Mouse (Mus musculus): ENCODE measurements around the gene 4931406P16Rik. TPM values are rescaled to one million over a fixed set of nuclear protein-coding genes. Genes with fewer than 3 reads are reported as not detected.
"Not testable (repeated sequence)": the region's sequence is repeated elsewhere in the genome, so short reads cannot be mapped to it uniquely, and the experiment has no call there.

4931406P16Rik gene
- 24.9 and 28.0 TPM in 2 replicates for total RNA-seq (2017)

DNA sequence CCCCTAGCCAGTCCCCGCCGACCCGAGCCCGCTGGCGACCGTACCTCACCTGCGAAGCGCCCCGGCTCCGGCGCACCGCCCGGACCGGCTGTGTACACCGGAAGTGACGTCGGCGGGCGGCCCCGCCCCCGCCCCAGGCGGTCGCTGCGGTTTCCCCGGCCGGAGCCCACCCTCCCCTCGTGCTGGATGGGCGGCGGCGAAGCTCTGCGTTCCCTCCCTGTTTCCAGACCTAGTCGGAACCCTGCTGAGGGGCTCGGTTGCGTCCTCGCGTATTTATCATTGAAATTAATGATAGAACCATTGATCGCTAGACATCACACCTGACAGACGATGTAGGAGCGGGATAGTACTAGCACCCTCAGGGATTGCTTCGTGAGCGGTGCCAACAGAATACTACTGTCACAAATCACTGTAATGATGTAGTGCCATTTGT is at the start of gene 4931406P16Rik:
TSS of gene 4931406P16Rik (minus strand) at position 109 of the 433 bp plus-strand sequence.
- peak; percentile 74 to 92 for ATAC-seq (replicated peaks in 1 of 2; ENCODE audit: insufficient read depth in 1 of 2, low FRiP score in 2 of 2, low TSS enrichment in 1 of 2, low read depth in 1 of 2, poor library complexity in 2 of 2, severe bottlenecking in 2 of 2)

DNA sequence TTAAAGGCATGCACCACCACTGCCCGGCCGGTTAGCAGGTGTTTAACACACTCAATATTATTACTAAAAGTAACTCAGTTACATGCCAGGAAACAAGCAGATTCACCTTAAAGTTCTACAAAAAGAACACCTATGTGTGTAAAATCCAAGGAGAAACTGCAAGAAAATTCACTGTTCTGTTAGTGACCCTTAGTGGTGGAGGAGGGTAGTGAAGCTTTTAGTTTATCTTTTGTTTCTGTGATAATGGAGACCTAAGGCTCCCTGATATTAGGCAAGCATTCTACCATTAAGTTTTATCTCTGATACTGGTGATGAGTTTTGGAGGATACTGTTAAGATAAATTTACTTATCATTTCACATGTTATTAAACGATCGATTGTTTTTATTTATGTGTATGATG is 42.3 kb upstream of the 4931406P16Rik start:
- peak; percentile 56 to 69 for ATAC-seq (replicated peaks in 1 of 2; ENCODE audit: insufficient read depth in 1 of 2, low FRiP score in 2 of 2, low TSS enrichment in 1 of 2, low read depth in 1 of 2, poor library complexity in 2 of 2, severe bottlenecking in 2 of 2)

DNA sequence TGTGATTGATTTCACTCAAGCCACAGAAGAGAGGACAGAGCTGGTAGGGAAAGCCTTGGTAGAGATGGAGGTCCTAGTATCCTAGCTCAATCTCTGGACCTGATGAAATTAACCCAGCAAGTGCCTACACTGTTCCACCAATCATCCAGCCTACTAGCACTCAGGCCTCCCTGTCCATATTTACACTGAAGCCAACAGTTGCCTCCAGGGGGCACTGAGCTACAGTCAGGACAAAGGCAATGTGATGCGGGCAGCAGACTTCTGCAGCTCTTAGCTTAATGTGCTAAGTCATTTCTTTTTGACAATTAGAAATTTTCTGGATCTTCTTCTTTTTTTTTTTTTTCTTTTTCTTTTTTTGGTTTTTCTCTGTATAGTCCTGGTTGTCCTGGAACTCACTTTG is 38.6 kb upstream of the 4931406P16Rik start:
- ATAC-seq (replicated peaks in 1 of 2; ENCODE audit: insufficient read depth in 1 of 2, low FRiP score in 2 of 2, low TSS enrichment in 1 of 2, low read depth in 1 of 2, poor library complexity in 2 of 2, severe bottlenecking in 2 of 2): peak; percentile 12 to 51; a peak in 1 of 4 replicates

DNA sequence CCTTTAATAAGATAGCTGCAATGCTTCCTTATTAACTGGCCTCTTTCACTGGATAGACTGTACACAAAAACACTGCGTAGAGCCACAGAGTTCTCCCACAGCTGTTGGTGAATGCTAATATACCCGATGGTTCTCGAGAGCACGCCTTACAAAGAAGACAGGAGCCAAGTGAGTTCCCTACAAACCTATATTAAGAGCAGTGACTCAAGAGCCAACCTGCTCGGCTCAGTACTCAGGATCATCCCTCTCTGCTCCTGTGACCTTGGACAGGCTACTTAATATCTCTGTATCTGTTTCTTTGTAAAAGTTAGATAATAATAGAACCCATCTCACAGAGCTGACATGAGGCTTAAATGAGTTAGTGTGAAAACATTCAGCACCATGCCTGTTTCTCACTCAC is 36.8 kb upstream of the 4931406P16Rik start:
- no peak for ATAC-seq (replicated peaks in 1 of 2; ENCODE audit: insufficient read depth in 1 of 2, low FRiP score in 2 of 2, low TSS enrichment in 1 of 2, low read depth in 1 of 2, poor library complexity in 2 of 2, severe bottlenecking in 2 of 2)

DNA sequence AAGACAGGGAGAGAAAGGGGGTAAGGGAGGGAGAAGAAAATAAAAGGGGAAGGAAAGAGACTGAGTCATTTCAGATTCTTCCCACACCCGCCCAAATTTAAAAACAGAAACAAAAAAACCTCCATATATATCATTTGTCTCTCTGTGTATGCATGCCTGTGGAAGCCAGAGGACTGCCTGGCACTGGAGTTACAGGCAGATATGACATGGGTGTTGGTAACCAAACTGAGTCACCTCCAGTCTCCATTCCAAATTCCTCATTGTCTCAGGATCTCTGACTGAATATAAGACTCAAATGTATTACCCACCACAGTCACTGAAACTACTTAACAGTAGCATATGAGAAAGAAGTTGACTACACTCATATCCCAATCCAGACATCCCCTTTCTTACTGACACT is 34.7 kb upstream of the 4931406P16Rik start:
- no peak for ATAC-seq (replicated peaks in 1 of 2; ENCODE audit: insufficient read depth in 1 of 2, low FRiP score in 2 of 2, low TSS enrichment in 1 of 2, low read depth in 1 of 2, poor library complexity in 2 of 2, severe bottlenecking in 2 of 2)

DNA sequence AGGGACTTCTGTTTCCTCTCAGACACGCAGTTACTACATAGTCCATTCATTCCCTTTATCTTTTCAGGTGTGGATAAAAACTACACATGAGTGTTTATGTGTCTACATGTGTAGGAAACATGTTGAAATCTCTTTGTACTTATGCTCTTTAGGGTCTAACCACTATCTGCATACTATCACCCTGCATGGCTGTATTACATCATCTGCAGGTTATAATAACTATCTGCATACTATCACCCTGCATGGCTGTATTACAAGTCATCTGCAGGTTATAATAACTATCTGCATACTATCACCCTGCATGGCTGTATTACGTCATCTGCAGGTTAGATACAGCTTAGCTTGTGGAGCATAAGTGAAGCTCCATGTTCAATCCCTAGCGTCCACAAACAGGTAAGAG is 33.7 kb upstream of the 4931406P16Rik start:
- no peak for ATAC-seq (replicated peaks in 1 of 2; ENCODE audit: insufficient read depth in 1 of 2, low FRiP score in 2 of 2, low TSS enrichment in 1 of 2, low read depth in 1 of 2, poor library complexity in 2 of 2, severe bottlenecking in 2 of 2)

DNA sequence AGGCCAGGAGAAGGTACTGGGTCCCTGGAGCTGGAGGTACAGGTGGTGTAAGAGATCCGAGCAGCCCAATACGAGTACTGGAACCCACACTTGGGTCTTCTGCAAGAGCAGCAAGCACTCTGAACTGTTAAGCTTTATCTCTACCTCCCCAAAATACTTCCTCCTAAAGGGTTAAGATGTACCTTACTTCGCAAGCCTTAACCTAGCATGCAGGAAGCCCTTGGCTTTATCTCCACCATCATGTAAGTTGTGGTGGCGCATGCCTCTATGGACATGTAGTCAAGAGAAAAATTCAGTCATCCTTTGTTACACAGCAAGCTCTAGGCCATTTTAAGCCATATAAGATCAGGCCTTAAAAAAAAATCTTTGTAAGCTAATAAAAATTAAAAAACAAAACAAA is 33.2 kb upstream of the 4931406P16Rik start:
- ATAC-seq (replicated peaks in 1 of 2; ENCODE audit: insufficient read depth in 1 of 2, low FRiP score in 2 of 2, low TSS enrichment in 1 of 2, low read depth in 1 of 2, poor library complexity in 2 of 2, severe bottlenecking in 2 of 2): no peak

DNA sequence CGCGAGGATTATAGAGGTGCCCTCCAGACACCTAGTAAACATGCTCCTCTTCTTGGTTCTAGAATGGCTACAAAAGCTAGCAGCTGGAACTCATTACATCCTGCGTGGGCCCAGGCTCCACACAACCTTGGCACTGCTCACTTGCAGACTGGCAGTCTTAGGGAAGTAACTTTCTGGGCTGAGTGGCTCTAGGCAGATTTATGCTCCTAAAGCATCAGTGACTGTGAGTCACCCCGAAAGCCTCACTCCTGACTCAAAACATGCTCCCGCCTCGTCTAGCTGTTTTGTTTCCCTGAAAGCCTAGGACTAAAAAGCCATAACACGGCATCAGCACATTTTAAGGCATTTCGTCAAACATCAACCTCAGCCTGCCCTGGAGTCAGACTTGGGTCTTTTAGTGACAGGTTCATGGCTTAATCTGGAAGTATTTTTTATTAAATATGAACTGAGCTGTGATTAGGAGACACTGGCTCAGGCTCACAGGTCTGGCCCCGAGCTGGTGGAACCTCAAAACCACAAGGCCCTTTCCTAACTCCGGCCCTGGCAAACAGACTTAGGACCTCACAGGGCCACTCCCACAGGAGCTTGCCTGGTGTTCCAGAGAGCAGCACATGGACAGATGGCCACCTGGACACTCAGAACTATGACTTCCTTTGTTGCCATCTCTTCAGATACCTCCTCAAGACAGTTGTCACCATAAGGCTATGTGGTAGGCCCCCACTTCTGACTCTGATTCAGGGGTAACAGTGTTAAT is 28.9 kb upstream of the 4931406P16Rik start:
- ATAC-seq (replicated peaks in 1 of 2; ENCODE audit: insufficient read depth in 1 of 2, low FRiP score in 2 of 2, low TSS enrichment in 1 of 2, low read depth in 1 of 2, poor library complexity in 2 of 2, severe bottlenecking in 2 of 2): peak; percentile 54 to 70; a peak in 3 of 4 replicates

DNA sequence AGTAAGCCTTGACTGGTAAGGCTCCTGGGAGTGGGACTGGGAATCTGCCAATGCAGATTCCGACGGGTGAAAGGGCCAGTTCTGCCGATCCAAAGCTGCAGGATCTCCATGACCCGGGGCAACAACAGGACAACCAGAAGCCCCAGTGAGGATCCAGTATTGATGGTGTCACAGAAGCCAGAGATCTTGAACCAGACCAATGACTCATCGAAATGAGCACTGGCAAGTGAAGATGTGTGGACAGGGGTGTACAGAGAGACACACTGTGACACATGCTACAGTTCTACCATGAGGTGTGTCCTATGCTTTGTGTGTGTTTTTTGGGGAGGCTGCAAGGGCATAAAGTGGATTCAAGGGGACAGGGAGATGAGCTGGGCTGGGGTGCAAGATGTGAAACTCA is 27.5 kb upstream of the 4931406P16Rik start:
- ATAC-seq (replicated peaks in 1 of 2; ENCODE audit: insufficient read depth in 1 of 2, low FRiP score in 2 of 2, low TSS enrichment in 1 of 2, low read depth in 1 of 2, poor library complexity in 2 of 2, severe bottlenecking in 2 of 2): no peak

DNA sequence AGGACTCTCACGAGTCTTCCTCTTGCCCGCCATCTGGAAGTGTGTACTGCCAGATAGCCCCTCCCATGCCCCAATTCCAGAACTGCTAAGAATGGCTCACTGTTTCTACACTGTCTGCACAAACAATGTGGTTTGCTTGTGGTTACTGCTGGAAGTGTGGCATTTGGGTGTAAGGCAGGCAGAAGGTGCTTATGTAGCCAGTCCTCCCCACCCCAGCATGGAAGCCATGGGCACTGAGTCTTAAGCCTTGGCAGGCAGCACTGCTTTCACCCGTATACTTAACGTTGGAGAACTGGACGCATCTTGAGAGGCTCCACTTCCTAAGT is 25.8 kb upstream of the 4931406P16Rik start:
- no peak for ATAC-seq (replicated peaks in 1 of 2; ENCODE audit: insufficient read depth in 1 of 2, low FRiP score in 2 of 2, low TSS enrichment in 1 of 2, low read depth in 1 of 2, poor library complexity in 2 of 2, severe bottlenecking in 2 of 2)

DNA sequence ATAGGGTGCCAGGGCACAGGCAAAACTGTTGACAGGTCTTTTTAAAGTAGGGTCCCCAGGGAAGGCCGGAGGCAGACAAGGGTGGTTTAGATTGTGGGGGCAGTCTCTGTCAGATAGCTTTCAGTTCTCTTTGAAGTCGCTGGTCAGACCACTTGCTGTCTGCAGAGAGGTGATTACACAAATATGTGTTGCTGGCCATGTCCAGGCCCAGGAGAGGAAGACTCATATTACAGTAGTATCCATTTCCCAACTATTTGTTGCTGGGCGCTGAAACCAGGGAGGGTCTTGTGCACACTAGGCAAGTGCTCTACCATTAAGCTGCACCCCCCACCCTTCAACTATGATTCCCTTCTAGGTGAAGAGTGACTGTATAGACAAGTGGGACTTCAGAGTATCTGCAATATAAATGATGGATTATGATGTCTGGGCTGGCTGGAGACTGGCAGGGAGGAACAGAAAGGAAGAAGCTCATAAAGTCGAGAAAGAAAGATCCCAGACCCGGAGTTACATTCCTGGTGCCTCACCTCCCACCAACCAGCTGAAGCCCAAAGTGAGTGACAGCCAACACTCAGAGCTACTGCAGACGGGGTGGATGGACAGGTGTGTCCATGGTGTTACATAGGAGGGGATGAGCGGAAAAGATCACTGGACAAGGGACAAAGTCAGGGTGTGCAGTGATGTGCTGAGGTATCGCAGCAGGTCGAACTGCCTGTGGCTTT is 25.3 kb upstream of the 4931406P16Rik start:
- no peak for ATAC-seq (replicated peaks in 1 of 2; ENCODE audit: insufficient read depth in 1 of 2, low FRiP score in 2 of 2, low TSS enrichment in 1 of 2, low read depth in 1 of 2, poor library complexity in 2 of 2, severe bottlenecking in 2 of 2)

DNA sequence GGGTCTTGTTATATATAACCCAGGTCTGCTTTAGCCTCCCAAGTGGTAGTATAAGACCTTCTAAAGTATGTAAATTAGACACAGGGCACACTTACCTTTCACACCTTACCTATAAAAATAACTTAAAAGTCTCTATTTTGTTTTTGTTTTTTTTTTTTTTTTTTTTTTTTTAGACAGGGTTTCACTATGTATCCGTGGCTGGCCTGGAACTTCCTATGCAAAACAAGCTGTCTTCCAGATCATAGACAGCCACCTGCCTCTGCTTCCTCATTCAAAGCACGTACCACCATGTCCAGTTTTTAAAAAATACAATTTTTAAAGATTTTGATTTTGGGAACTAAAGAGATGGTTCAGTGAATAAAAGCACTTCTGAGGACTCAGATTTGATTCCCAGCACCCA is 23.9 kb upstream of the 4931406P16Rik start:
- no peak for ATAC-seq (replicated peaks in 1 of 2; ENCODE audit: insufficient read depth in 1 of 2, low FRiP score in 2 of 2, low TSS enrichment in 1 of 2, low read depth in 1 of 2, poor library complexity in 2 of 2, severe bottlenecking in 2 of 2)

DNA sequence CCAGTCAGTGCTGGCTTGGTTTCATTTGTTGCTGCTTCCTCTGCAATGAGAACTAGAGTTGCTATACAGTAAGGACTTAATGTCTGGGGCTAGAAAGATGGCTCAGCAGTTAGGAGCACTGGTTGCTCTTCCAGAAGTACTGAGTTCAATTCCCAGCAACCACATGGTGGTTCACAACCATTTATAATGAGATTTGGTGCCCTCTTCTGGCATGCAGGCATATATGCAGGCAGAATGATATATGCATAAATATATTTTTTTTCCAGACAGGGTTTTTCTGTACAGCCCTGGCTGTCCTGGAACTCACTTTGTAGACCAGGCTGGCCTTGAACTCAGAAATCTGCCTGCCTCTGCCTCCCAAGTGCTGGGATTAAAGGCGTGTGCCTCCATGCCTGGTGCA is 23.2 kb upstream of the 4931406P16Rik start:
- ATAC-seq (replicated peaks in 1 of 2; ENCODE audit: insufficient read depth in 1 of 2, low FRiP score in 2 of 2, low TSS enrichment in 1 of 2, low read depth in 1 of 2, poor library complexity in 2 of 2, severe bottlenecking in 2 of 2): not testable (repeated sequence)

DNA sequence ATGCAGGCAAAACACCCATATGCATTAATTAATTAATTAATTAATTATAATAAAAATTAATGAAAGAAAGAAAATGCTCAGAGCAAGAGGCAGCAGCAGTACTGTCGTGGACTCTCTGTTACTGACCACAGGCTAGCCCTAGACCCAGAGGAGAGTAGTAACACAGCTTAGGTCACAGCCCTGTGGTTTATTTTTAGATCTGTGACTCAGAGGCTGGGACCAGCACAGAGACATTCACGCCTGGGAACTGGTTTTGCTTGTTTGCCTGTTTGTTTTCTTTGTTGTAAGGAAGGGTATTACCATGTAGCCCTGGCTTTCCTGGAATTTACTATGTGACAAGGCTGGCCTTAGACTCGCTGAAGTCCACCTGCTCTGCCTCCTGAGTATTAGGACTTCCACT is 14.1 kb upstream of the 4931406P16Rik start:
- no peak for ATAC-seq (replicated peaks in 1 of 2; ENCODE audit: insufficient read depth in 1 of 2, low FRiP score in 2 of 2, low TSS enrichment in 1 of 2, low read depth in 1 of 2, poor library complexity in 2 of 2, severe bottlenecking in 2 of 2)

DNA sequence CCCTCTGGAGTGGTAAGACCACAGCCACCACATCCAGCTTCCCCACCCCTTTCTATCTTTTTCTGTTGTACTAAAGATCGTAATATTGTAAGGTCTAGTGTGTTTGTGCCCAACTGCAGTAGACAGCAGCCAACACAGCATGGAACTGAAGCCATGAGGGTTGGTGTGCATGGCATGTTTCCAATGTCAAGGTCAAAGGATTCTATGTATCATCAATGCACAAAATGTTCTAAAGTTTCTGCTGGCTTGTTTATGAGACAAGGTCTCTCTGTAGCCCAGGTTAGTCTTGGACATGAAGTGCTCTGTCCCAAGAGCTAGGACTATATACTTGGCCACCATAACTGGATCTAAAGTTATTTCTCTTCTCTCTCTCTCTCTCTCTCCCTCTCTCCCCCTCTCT is 11.5 kb upstream of the 4931406P16Rik start:
- ATAC-seq (replicated peaks in 1 of 2; ENCODE audit: insufficient read depth in 1 of 2, low FRiP score in 2 of 2, low TSS enrichment in 1 of 2, low read depth in 1 of 2, poor library complexity in 2 of 2, severe bottlenecking in 2 of 2): no peak

DNA sequence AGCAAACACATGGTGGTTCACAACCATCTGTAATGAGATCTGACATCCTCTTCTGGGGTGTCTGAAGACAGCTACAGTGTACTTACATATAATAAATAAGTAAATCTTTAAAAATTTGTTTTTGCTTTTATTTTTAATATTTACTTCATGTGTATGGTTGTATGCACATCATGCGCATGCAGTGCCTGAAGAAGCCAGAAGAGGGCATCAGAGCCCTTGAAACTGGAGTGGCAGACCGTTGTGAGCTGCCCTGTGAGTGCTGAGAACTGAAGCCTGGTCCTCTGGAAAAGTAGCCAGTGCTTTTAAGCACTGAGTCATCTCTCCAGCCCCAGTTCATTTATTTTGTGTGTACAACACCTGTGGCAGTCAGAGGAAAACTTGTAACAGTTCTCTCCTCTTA is 10.7 kb upstream of the 4931406P16Rik start:
- no peak for ATAC-seq (replicated peaks in 1 of 2; ENCODE audit: insufficient read depth in 1 of 2, low FRiP score in 2 of 2, low TSS enrichment in 1 of 2, low read depth in 1 of 2, poor library complexity in 2 of 2, severe bottlenecking in 2 of 2)

DNA sequence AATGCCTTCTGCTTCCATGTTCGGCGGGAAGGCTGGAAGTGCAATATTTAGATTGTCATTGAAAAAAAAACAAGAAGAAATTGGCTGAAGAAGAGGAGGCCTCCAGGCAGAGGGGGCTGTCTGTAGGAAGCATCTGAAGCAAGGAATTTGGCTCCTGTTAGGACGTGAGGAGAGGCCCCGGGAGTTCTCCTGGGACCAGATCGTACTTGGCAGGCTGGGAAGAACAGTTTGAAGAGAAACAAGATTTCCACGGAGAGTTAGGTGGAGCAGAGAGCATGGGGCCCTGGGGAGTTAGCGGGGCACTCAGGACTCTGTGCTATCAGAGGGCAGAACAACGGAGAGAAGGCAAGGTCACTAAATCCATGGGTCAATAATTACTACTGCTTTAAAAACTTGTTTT is 10.0 kb upstream of the 4931406P16Rik start:
- no peak for ATAC-seq (replicated peaks in 1 of 2; ENCODE audit: insufficient read depth in 1 of 2, low FRiP score in 2 of 2, low TSS enrichment in 1 of 2, low read depth in 1 of 2, poor library complexity in 2 of 2, severe bottlenecking in 2 of 2)

DNA sequence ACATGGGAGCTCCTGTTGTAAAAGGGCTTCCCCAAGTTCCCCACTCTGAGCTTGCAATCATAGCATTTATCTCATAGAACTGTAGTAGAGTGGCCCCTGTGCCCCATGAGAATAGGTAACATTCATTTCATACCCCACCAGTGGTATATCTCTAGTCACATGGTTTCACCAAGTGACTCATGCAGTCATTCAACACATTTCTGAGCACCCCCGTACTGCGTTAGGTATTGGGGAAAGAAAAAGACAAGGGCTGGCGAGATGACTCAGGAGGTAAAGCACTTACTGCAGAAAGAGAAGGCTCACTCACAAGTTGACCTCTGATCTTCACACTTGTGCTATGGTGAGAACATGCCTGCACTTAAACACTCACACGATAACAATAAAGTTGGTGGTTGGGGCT is 8.6 kb upstream of the 4931406P16Rik start:
- ATAC-seq (replicated peaks in 1 of 2; ENCODE audit: insufficient read depth in 1 of 2, low FRiP score in 2 of 2, low TSS enrichment in 1 of 2, low read depth in 1 of 2, poor library complexity in 2 of 2, severe bottlenecking in 2 of 2): no peak

DNA sequence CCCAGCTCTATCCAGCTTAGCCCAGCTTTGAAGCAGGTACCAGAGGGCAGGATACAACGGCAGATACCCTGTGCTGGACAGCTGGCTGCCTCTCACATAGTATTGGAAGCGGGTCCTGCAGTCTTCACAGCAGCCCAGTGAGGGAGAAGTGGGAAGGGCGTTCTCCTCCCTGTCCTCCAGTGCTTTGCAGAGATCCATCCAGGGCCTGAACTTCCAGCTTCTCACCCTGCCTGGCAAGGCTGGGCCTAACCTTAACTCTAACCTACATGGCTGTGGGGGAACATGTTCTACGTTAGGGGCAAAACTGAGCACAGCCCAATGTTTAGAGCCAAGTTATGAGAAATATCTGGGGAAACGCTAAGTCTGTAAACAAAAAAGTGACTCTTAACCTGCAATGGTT is 7.8 kb upstream of the 4931406P16Rik start:
- ATAC-seq (replicated peaks in 1 of 2; ENCODE audit: insufficient read depth in 1 of 2, low FRiP score in 2 of 2, low TSS enrichment in 1 of 2, low read depth in 1 of 2, poor library complexity in 2 of 2, severe bottlenecking in 2 of 2): no peak

Measured in hematopoietic stem cell, adult 5-6 weeks (primary cell).